Mouse (Mus musculus): ENCODE results near the gene Efcab11. TPM values are rescaled to one million over a fixed set of nuclear protein-coding genes. Genes with fewer than 3 reads are reported as not detected.

The Efcab11 gene
- total RNA-seq, 2 experiments from 2014 or later, result 0.66 to 0.74 TPM

GRCm38 (mm10) chr12:99646556-99647354, 237.5 kb downstream of the Efcab11 start:
- no peak for DNase-seq
- intact Hi-C loops (cut with DNase I; ENCODE audit: low total_unique reads), result no loop called here

DNA sequence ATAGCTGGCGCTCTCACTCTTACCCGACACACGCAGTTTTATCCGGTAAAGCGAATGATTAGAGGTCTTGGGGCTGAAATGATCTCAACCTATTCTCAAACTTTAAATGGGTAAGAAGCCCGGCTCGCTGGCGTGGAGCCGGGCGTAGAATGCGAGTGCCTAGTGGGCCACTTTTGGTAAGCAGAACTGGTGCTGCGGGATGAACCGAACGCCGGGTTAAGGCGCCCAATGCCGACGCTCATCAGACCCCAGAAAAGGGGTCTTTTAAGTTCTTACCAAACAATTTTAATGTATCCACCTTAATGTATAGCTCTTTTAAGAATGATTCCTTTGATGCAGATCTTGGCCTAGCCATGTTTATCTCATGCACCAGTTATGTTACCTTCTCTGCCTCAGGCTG, 238.8 kb downstream of the Efcab11 start:
- intact Hi-C loops (cut with DNase I; ENCODE audit: low total_unique reads), result no loop called here
- DNase-seq, result no peak

DNA sequence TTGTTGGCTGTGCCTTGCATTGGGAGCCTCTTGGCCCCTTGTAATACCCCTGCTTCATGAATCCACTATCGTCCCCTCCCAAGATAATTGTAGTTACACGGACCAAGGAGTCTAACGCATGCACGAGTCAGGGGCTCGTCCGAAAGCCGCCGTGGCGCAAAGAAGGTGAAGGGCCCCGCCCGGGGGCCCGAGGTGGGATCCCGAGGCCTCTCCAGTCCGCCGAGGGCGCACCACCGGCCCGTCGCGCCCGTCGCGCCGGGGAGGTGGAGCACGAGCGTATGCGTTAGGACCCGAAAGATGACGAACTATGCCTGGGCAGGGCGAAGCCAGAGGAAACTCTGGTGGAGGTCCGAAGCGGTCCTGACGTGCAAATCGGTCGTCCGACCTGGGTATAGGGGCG, 239.3 kb downstream of the Efcab11 start:
- intact Hi-C loops (cut with DNase I; ENCODE audit: low total_unique reads), result no loop called here
- no peak for DNase-seq

Other genes starting within 250 kb of the Efcab11 start
- gene Tdp1, start 78 bp upstream of the Efcab11 start, total RNA-seq (2021), result 1 to 10 TPM; 4.1 to 6.5 TPM
- 1 to 10 TPM in 1 of 2 experiments, under 1 TPM in 1; 0.95 to 1.1 TPM for gene Kcnk13, start 80.1 kb upstream of the Efcab11 start, total RNA-seq (2021)
- 100 to 1,000 TPM; 177 to 181 TPM for gene Psmc1, start 225.7 kb upstream of the Efcab11 start, total RNA-seq (2021)

Measured in gastrocnemius, postnatal 14 days (tissue).